Mouse (Mus musculus): ENCODE results near the gene Trim41. TPM values are rescaled to one million over a fixed set of nuclear protein-coding genes. Genes with fewer than 3 reads are reported as not detected.

The Trim41 gene
- total and polyA plus RNA-seq, 2 experiments from 2014 or later: 4.4 to 47.1 TPM

DNA sequence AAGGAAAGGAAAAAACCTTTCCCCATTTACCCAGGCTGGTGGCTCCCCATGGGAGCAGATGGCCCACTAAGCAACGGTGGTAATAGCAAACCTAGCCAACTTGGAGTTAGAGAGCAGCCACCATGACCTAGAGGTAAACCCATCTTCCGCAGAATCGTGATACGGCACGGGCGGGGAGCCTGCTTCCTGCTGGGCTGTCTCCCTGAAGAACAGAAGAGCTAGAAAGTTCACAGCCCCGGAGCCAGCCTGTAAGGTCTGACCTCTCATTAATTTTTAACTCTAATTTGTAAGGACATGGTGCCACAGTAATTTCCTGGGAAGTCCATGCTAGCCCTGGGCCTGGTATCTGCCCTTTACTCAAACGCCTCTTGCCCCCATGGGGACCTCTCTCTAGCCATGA, 26.2 kb downstream of the Trim41 start:
- Histone ChIP-seq H3K9me3 (ENCODE audit: low read length) (no peaks in the 10 kb centered on the region), H3K36me3 (ENCODE audit: insufficient read depth) (no peaks in the 10 kb centered on the region), H3K4me3 (ENCODE audit: low read depth, low read length) (no peak overlapping the region), H3K4me1 (ENCODE audit: insufficient read depth) (no peaks in the 10 kb centered on the region), H3K27ac (ENCODE audit: low read depth, low read length) (no peak overlapping the region), H3K27me3 (ENCODE audit: insufficient read depth, low read length) (no peaks in the 10 kb centered on the region), H3K4me2 (ENCODE audit: low read depth) (no peak overlapping the region), H3K9ac (no peak overlapping the region)
- ATAC-seq: no peak
- TF ChIP-seq CTCF (IDR thresholded peaks at IDR 0.05; ENCODE audit: low read depth): no peak
- no peak for DNase-seq
- 72% methylated on average over 8 of the region's 8 CpGs for WGBS

DNA sequence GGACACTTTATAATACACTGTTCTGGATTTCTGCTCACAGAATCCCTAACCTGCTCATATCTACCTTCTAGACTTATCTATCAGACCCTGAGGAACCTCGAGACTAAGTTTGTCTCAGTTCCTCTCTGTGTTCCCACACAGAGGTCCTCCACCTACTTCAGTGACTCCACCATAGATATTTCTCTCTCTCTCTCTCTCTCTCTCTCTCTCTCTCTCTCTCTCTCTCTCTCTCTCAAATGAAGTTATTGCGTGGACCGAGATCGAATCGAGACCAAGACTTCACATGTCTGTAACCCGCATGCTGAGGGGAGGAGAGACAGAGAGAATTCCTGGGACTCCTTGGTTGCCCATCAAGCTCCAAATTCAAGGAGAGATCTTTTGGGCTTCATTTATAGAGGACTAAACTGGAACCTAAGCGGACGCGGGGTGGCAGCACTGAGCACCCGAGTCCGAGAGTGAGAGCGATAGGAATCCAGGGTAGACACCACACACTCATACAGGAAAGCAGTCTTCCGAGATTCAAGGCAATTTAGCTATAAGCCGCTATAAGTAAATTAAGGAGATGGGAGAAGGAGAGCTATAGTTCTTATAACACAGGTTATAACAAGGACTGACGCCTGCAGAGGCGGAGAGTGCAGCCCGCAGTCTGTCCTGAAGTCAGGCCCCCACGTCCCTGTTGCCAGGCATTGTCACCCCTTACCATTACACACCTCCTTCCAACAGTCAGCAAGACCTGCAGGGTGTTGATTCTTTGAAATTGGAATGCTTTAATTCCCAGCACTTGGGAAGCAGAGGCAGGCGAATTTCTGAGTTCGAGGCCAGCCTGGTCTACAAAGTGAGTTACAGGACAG, 27.0 kb downstream of the Trim41 start:
- no peak overlapping the region for H3K9ac ChIP-seq
- no peaks in the 10 kb centered on the region for H3K27me3 ChIP-seq (ENCODE audit: insufficient read depth, low read length)
- H3K27ac ChIP-seq (ENCODE audit: low read depth, low read length): no peak overlapping the region
- H3K36me3 ChIP-seq (ENCODE audit: insufficient read depth): no peaks in the 10 kb centered on the region
- H3K4me3 ChIP-seq (ENCODE audit: low read depth, low read length): no peak overlapping the region
- no peaks in the 10 kb centered on the region for H3K9me3 ChIP-seq (ENCODE audit: low read length)
- peak overlapping the region; percentile 40 for H3K4me2 ChIP-seq (ENCODE audit: low read depth)
- peak; percentile 78 for ATAC-seq
- TF ChIP-seq CTCF (IDR thresholded peaks at IDR 0.05; ENCODE audit: low read depth): peak; percentile 85
- WGBS: 17% methylated on average over 20 of the region's 20 CpGs
- H3K4me1 ChIP-seq (ENCODE audit: insufficient read depth): no peaks in the 10 kb centered on the region
- peak; percentile 90 for DNase-seq

DNA sequence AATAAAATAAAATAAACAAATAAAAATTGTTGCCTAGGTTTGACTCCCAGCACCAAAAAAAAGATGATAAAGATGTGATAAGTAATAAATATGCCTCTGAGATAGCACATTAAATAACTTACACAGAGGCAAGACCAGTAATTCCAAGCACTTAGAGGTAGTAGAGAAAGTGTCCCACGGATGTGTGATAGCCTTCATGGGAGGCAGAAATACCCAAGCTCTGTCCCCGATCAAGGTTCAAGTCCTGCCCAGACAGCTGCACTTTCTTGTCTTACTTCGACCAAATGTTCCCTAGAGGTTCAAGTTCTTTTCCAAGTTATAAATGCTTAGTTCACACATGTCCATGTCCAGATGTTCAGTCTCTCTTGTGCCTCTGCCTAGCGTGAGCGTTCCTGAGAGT, 27.9 kb downstream of the Trim41 start:
- Histone ChIP-seq H3K27me3 (ENCODE audit: insufficient read depth, low read length) (no peaks in the 10 kb centered on the region), H3K4me2 (ENCODE audit: low read depth) (no peak overlapping the region), H3K36me3 (ENCODE audit: insufficient read depth) (no peaks in the 10 kb centered on the region), H3K9ac (no peak overlapping the region), H3K4me1 (ENCODE audit: insufficient read depth) (no peaks in the 10 kb centered on the region), H3K27ac (ENCODE audit: low read depth, low read length) (no peak overlapping the region), H3K4me3 (ENCODE audit: low read depth, low read length) (no peak overlapping the region), H3K9me3 (ENCODE audit: low read length) (no peaks in the 10 kb centered on the region)
- DNase-seq (no peak), ATAC-seq (no peak)
- 86% methylated on average over 5 of the region's 5 CpGs for WGBS
- TF ChIP-seq CTCF (IDR thresholded peaks at IDR 0.05; ENCODE audit: low read depth): no peak

DNA sequence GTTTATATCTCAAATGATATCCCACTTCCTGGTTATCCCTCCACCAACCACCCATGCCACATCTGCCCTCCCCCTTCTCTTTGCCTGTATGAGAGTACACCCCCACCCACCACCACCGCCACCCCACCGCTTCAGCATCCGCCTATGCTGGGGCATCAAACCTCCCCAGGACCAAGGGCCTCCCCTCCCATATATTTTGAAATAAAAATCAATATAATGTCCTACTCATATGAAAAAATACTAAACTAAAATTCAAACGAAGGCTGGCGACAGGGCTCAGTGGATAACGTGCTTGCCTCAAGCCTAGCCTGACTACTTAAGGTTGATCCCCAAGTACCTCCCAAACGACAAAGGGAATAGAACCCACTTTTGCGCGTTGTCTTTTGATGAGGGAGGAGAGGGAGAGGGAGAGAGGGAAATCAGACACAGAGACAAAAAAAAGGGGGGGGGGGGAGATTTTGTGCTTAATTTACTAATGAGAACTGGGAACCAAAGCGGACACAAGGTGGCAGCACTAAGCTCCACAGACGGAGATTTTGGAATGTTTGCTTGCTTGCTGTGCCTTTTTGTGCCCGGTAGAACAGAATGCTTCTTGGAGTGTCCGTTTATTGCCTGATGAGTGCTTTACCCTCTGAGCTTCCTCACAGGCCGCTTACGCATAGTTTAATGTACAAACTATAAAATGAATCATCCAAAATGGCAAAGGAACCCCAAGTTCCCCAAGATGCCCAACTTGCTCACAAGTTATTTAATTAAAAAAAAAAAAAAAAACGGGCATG, 28.7 kb downstream of the Trim41 start:
- H3K4me1 ChIP-seq (ENCODE audit: insufficient read depth): no peaks in the 10 kb centered on the region
- H3K27ac ChIP-seq (ENCODE audit: low read depth, low read length): peak overlapping the region; percentile 58; the same call in 1 of the 2 replicates
- no peaks in the 10 kb centered on the region for H3K9me3 ChIP-seq (ENCODE audit: low read length)
- 5% methylated on average over 16 of the region's 16 CpGs for WGBS
- H3K9ac ChIP-seq: peak overlapping the region; percentile 47
- peak; percentile 83 for ATAC-seq
- peak; percentile 89 for DNase-seq
- no peaks in the 10 kb centered on the region for H3K27me3 ChIP-seq (ENCODE audit: insufficient read depth, low read length)
- peak overlapping the region; percentile 41 for H3K4me3 ChIP-seq (ENCODE audit: low read depth, low read length)
- H3K4me2 ChIP-seq (ENCODE audit: low read depth): peak overlapping the region; percentile 51
- TF ChIP-seq CTCF (IDR thresholded peaks at IDR 0.05; ENCODE audit: low read depth): peak; percentile 79
- H3K36me3 ChIP-seq (ENCODE audit: insufficient read depth): no peaks in the 10 kb centered on the region

DNA sequence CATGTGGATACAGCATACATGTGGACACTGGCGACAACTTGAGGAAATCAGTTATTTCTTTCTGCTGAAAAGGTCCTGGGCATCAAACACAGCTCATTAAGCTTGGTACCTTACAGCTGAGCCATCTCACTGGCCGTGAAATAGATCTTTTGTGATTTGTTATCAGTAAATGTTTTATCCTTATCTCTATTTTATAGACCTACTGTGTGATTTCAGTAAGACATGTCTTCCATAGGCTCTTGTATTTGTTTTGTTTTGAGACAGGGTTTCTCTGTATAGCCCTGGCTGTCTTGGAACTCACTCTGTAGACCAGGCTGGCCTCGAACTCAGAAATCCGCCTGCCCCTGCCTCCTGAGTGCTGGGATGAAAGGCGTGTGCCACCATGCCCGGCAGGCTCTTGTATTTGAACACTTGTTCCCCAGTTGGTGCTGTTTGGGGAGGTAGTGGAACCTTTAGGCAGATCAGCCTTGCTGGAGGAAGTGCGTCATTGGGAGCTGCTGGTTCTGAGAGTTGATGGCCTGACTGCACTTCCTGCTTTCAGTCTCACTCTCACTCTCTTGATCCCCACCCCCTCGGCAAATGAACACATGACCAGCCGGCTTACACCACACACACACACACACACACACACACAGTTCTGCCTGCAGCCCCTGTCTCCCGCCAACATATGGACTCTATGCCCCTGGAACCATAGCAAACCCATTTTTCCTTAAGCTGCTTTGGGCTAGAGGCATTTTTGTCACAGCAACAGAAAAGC, 29.5 kb downstream of the Trim41 start:
- no peaks in the 10 kb centered on the region for H3K27me3 ChIP-seq (ENCODE audit: insufficient read depth, low read length)
- no peaks in the 10 kb centered on the region for H3K4me1 ChIP-seq (ENCODE audit: insufficient read depth)
- no peaks in the 10 kb centered on the region for H3K9me3 ChIP-seq (ENCODE audit: low read length)
- DNase-seq: peak; percentile 47
- ATAC-seq: peak; percentile 71
- H3K36me3 ChIP-seq (ENCODE audit: insufficient read depth): no peaks in the 10 kb centered on the region
- WGBS: 49% methylated on average over 10 of the region's 10 CpGs
- H3K27ac ChIP-seq (ENCODE audit: low read depth, low read length): no peak overlapping the region; the same call in 1 of the 2 replicates
- H3K4me2 ChIP-seq (ENCODE audit: low read depth): peak overlapping the region; percentile 51
- TF ChIP-seq CTCF (IDR thresholded peaks at IDR 0.05; ENCODE audit: low read depth): no peak
- H3K4me3 ChIP-seq (ENCODE audit: low read depth, low read length): peak overlapping the region; percentile 41
- 0 out of 2 replicates have a peak overlapping the region, but pooled peaks have one; percentile 47 for H3K9ac ChIP-seq

DNA sequence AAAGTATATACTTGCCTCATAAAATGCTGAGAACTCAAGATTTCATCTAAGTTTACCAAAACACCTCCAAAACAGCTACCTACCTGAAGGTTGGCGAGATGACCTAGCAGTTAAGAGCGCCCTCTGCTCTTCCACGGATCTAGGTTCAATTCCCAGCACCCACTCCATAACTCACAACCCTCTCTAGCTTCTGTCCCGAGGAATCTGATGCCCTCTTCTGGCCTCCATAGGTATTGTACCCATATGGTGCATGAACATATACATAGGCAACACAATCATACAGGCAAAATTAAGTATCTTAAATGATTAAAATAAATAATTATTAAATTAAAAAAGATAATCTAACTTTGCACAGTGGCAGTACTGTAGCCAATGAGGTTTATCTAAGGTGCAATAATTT, 34.9 kb downstream of the Trim41 start:
- no peak for DNase-seq
- H3K4me3 ChIP-seq (ENCODE audit: low read depth, low read length): no peak overlapping the region
- no peak overlapping the region for H3K27ac ChIP-seq (ENCODE audit: low read depth, low read length)
- H3K4me2 ChIP-seq (ENCODE audit: low read depth): no peak overlapping the region
- TF ChIP-seq CTCF (IDR thresholded peaks at IDR 0.05; ENCODE audit: low read depth): no peak
- 94% methylated on average over 4 of the region's 4 CpGs for WGBS
- no peaks in the 10 kb centered on the region for H3K27me3 ChIP-seq (ENCODE audit: insufficient read depth, low read length)
- ATAC-seq: no peak
- H3K36me3 ChIP-seq (ENCODE audit: insufficient read depth): no peaks in the 10 kb centered on the region
- H3K9ac ChIP-seq: no peak overlapping the region
- no peaks in the 10 kb centered on the region for H3K4me1 ChIP-seq (ENCODE audit: insufficient read depth)
- no peaks in the 10 kb centered on the region for H3K9me3 ChIP-seq (ENCODE audit: low read length)

All from forebrain, postnatal 0 days (tissue).